Mouse (Mus musculus) CH12.LX (cell line): ENCODE data around the gene Gm17304. TPM values are rescaled to one million over a fixed set of nuclear protein-coding genes. Genes with fewer than 3 reads are reported as not detected.

Source experiments
- DNase-seq: peaks from one replicate; pipeline ENCODE4 v3.0.0-alpha.2; 2013; ENCODE audit errors: extremely low read depth
- H3K27ac ChIP-seq: 2 replicates; pipeline ENCODE4 v1.5.1; 2012; ENCODE audit warnings: low read depth, mild to moderate bottlenecking, control low read depth, moderate library complexity; ENCODE audit not compliant: insufficient read depth
- H3K27me3 ChIP-seq: replicated peaks from 2 replicates; pipeline ENCODE3; 2012; ENCODE audit warnings: inconsistent platforms
- H3K36me3 ChIP-seq, 2 experiments: replicated peaks in 1 of 2; 2 replicates each; pipeline versions ENCODE3 to v1.6.1; 2012; ENCODE audit warnings: inconsistent platforms in 1 of 2, low read length in 1 of 2, mild to moderate bottlenecking in 1 of 2, mixed read lengths in 1 of 2, moderate library complexity in 1 of 2; ENCODE audit not compliant: control insufficient read depth in 1 of 2, insufficient read depth in 1 of 2
- H3K4me1 ChIP-seq, 2 experiments: 2 replicates each; pipeline ENCODE4 v1.6.1; 2012; ENCODE audit warnings: inconsistent platforms in 1 of 2, moderate library complexity in 1 of 2; ENCODE audit not compliant: insufficient read depth in 2 of 2, control insufficient read depth in 1 of 2
- H3K4me2 ChIP-seq: 2 replicates; pipeline ENCODE4 v1.6.1; 2012; ENCODE audit warnings: low read depth, mild to moderate bottlenecking, control low read depth; ENCODE audit not compliant: poor library complexity, insufficient read depth, severe bottlenecking
- H3K4me3 ChIP-seq, 3 experiments: fragments of 150-350 bp in 1 of 3; sonication (generic) in 1 of 3; replicated peaks in 1 of 3; 2 replicates each; pipeline versions ENCODE3 to v1.5.1; 2011 to 2012; ENCODE audit warnings: low read depth in 2 of 3, low read length in 2 of 3, mild to moderate bottlenecking in 2 of 3, moderate library complexity in 2 of 3, control low read depth in 1 of 3, improper control_type of control experiment in 1 of 3, inconsistent platforms in 1 of 3, mixed read lengths in 1 of 3; ENCODE audit not compliant: poor library complexity in 1 of 3
- H3K79me2 ChIP-seq: replicated peaks from 2 replicates; pipeline ENCODE4 v1.6.1; 2012; ENCODE audit warnings: mild to moderate bottlenecking, moderate library complexity; ENCODE audit not compliant: control insufficient read depth, poor library complexity, insufficient read depth, severe bottlenecking; ENCODE audit errors: extremely low read depth
- H3K9ac ChIP-seq: 2 replicates; pipeline ENCODE4 v1.6.1; 2012; ENCODE audit warnings: low read depth, mild to moderate bottlenecking, control low read depth, moderate library complexity; ENCODE audit not compliant: insufficient read depth
- H3K9me3 ChIP-seq: replicated peaks from 2 replicates; pipeline ENCODE3; 2012; ENCODE audit warnings: low read length, inconsistent platforms, mixed read lengths
- CHD1 ChIP-seq: IDR thresholded peaks from 2 replicates; pipeline ENCODE4 v1.6.1; 2012; ENCODE audit warnings: low read depth, low read length, improper control_type of control experiment, inconsistent platforms
- ETS1 ChIP-seq: conservative IDR thresholded peaks from 2 replicates; pipeline ENCODE4 v1.6.1; 2012; ENCODE audit warnings: low read depth, mild to moderate bottlenecking, inconsistent platforms, low read length, improper control_type of control experiment, moderate library complexity
- JUND ChIP-seq: conservative IDR thresholded peaks from 2 replicates; pipeline ENCODE4 v1.6.1; 2011; ENCODE audit warnings: low read depth, low read length, improper control_type of control experiment
- MXI1 ChIP-seq: IDR thresholded peaks from 2 replicates; pipeline ENCODE4 v1.6.1; 2011; ENCODE audit warnings: mild to moderate bottlenecking, low read depth, low read length, improper control_type of control experiment
- PAX5 ChIP-seq: IDR thresholded peaks from 2 replicates; pipeline ENCODE4 v1.6.1; 2012; ENCODE audit warnings: low read length, inconsistent platforms, mixed read lengths
- POLR2A ChIP-seq: IDR thresholded peaks from 2 replicates; pipeline ENCODE4 v1.6.1; 2011; ENCODE audit warnings: low read depth, mild to moderate bottlenecking, improper control_type of control experiment, low read length
- POLR2AphosphoS2 ChIP-seq: IDR thresholded peaks from 2 replicates; pipeline ENCODE4 v1.6.1; 2011; ENCODE audit warnings: low read depth, low read length, improper control_type of control experiment
- RCOR1 ChIP-seq: conservative IDR thresholded peaks from 2 replicates; pipeline ENCODE4 v1.6.1; 2012; ENCODE audit warnings: low read depth, mild to moderate bottlenecking, inconsistent platforms, low read length, improper control_type of control experiment
- SMC3 ChIP-seq: IDR thresholded peaks from 2 replicates; pipeline ENCODE4 v1.6.1; 2011; ENCODE audit warnings: low read depth, low read length, improper control_type of control experiment
- TBP ChIP-seq: conservative IDR thresholded peaks from 2 replicates; pipeline ENCODE4 v1.6.1; 2011; ENCODE audit warnings: low read depth, low read length, improper control_type of control experiment
- USF1 ChIP-seq: IDR thresholded peaks from 2 replicates; pipeline ENCODE4 v1.6.1; 2014; ENCODE audit warnings: low read depth, mild to moderate bottlenecking, inconsistent platforms, low read length, improper control_type of control experiment
- USF2 ChIP-seq: conservative IDR thresholded peaks from 2 replicates; pipeline ENCODE4 v1.6.1; 2011; ENCODE audit warnings: low read depth, low read length, improper control_type of control experiment
- ZC3H11A ChIP-seq: IDR thresholded peaks from 2 replicates; pipeline ENCODE4 v1.6.1; 2012; ENCODE audit warnings: low read depth, mild to moderate bottlenecking, inconsistent platforms, low read length, improper control_type of control experiment
- ZKSCAN1 ChIP-seq: IDR thresholded peaks from 2 replicates; pipeline ENCODE4 v1.6.1; 2012; ENCODE audit warnings: low read depth, inconsistent platforms, low read length, improper control_type of control experiment, borderline replicate concordance
- dilution Hi-C: fragments of 300-500 bp; cut with MboI; formaldehyde crosslinking; loops from 2 replicates; pipeline ENCODE4 v1.14.3; 2020; ENCODE audit warnings: low sequenced_read_pairs; ENCODE audit not compliant: extremely low pct_unique_long_range_greater_than_20kb, extremely low pct_ligation_motif_present
- in situ Hi-C: fragments of 300-500 bp; cut with MboI; formaldehyde crosslinking; loops from 3 replicates; pipeline ENCODE4 v1.14.3; 2019; ENCODE audit warnings: low sequenced_read_pairs, low pct_ligation_motif_present, low pct_unique_long_range_greater_than_20kb, mixed read lengths
- polyA plus RNA-seq: library from polyadenylated mRNA; unstranded; fragments of >175 nt; gene quantifications from 2 replicates; pipeline ENCODE4 v1.2.1, GENCODE M21; 2012; ENCODE audit warnings: low read depth; ENCODE audit not compliant: insufficient read length
- total RNA-seq, 2 experiments: library from RNA; depleted of rRNA; stranded (reverse); fragments of 300-350 nt in 1 of 2; fragments of >200 nt in 1 of 2; gene quantifications; 2 replicates each; pipeline ENCODE4 v1.2.3; 2012 to 2014

Gene Gm17304
- total and polyA plus RNA-seq, 3 experiments = not detected

DNA sequence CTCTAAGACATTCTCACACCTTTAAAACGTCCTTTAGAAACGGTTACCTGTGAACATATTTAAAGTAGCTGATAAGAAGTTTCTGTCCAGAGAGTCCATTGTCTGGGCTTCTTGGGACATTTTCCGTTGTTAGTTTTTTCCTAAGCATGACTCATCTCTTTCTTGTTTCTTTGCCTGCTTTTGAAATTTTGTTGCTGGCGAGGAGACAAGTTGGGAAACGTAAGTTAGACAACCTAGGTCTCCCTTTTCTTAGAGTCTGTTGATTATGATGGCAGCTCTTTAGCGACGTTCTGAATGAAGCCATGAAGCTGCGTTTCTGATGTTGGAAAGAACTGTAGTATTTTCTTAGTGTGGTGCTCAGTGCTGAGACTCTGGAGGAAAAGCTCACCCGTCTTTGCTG, 19.9 kb upstream of the Gm17304 start:
- Histone ChIP-seq H3K27me3 (no peaks in the 10 kb centered on the region), H3K79me2 (no peaks in the 10 kb centered on the region), H3K9ac (no peak overlapping the region), H3K4me2 (no peak overlapping the region), H3K27ac (no peak overlapping the region), H3K4me1 (no peaks in the 10 kb centered on the region), H3K9me3 (peaks cover 3% of the 10 kb centered on the region), H3K4me3 (no peak overlapping the region), H3K36me3 (peaks cover 0 to 12% of the 10 kb centered on the region in 2 experiments)
- no peak for DNase-seq
- TF ChIP-seq RCOR1 (no peak), SMC3 (no peak), POLR2A (no peak), ETS1 (no peak)
- in situ Hi-C loops (no loop called here), dilution Hi-C loops (no loop called here)

DNA sequence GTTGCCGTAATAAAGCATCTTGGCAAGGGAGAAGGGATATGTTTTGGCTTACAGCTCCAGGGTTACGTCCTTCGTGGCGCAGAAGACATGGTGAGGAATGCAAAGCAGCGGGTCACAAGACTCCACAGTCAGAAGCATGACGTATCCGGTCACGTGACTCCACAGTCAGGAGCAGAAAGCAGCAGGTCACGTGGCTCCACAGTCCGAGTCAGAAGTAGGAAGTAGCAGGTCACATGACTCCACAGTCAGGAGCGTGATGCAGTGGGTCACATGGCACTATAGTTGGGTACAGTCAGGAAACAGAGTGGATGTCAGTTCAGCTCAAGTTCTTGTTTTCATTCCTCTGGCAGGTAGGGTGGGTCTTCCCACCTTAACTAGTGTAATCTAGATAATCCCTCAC, 19.2 kb upstream of the Gm17304 start:
- in situ Hi-C loops = no loop called here
- dilution Hi-C loops = no loop called here
- peak; percentile 18 for DNase-seq

DNA sequence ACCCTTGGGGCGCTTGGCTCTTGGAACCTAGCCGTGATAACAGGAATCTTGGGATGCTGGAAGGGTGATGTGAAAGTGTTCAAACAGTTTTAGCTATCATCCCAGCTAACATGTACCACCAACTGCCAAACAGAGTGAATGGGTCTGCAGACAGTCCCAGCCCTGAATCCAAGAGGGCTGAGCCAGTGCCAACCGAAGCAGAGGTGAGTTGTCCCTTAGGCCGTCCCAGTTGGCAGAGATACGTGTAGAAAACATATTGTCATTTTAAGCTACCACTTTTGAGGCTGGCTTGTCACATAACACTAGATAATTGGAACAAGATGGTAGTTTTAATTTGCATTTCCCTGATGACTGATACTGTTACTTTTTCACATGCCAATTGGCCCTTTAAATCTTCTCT, 18.2 kb upstream of the Gm17304 start:
- Histone ChIP-seq H3K27me3 (no peaks in the 10 kb centered on the region), H3K4me3 (no peak overlapping the region), H3K36me3 (peaks cover 0 to 17% of the 10 kb centered on the region in 2 experiments), H3K79me2 (no peaks in the 10 kb centered on the region), H3K4me2 (no peak overlapping the region), H3K27ac (no peak overlapping the region), H3K4me1 (no peaks in the 10 kb centered on the region), H3K9ac (no peak overlapping the region), H3K9me3 (peaks cover 3% of the 10 kb centered on the region)
- DNase-seq = no peak
- TF ChIP-seq USF1 = no peak
- no peak for TF ChIP-seq POLR2AphosphoS2
- TF ChIP-seq ZKSCAN1 = no peak
- TF ChIP-seq PAX5 = no peak
- TF ChIP-seq TBP = no peak
- TF ChIP-seq CHD1 = no peak
- TF ChIP-seq JUND = no peak
- no peak for TF ChIP-seq ZC3H11A
- dilution Hi-C loops = no loop called here
- in situ Hi-C loops = no loop called here

More for the DNA sequence above, 19.2 kb upstream of the Gm17304 start:
- Histone ChIP-seq H3K4me3 (no peak overlapping the region), H3K4me2 (no peak overlapping the region), H3K27me3 (no peaks in the 10 kb centered on the region), H3K36me3 (peaks cover 0 to 12% of the 10 kb centered on the region in 2 experiments), H3K79me2 (no peaks in the 10 kb centered on the region), H3K4me1 (no peaks in the 10 kb centered on the region), H3K27ac (no peak overlapping the region), H3K9ac (no peak overlapping the region), H3K9me3 (peaks cover 3% of the 10 kb centered on the region)
- TF ChIP-seq USF1 (peak; percentile 46; the same call in 1 of the 2 replicates), MXI1 (no peak), USF2 (peak; percentile 45)
